Mouse (Mus musculus) kidney, postnatal 10 days (tissue): ENCODE results near the gene Gstm4.
A peak's percentile ranks its signal among the peaks of the same experiment; 100 is the strongest.
"Not testable (repeated sequence)": the region's sequence is repeated elsewhere in the genome, so short reads cannot be mapped to it uniquely, and the experiment has no call there.

Experiments used
- DNase-seq: peaks from one replicate; pipeline ENCODE4 v3.0.0; 2021; ENCODE audit warnings: mixed read lengths

Gene Gstm4

DNA sequence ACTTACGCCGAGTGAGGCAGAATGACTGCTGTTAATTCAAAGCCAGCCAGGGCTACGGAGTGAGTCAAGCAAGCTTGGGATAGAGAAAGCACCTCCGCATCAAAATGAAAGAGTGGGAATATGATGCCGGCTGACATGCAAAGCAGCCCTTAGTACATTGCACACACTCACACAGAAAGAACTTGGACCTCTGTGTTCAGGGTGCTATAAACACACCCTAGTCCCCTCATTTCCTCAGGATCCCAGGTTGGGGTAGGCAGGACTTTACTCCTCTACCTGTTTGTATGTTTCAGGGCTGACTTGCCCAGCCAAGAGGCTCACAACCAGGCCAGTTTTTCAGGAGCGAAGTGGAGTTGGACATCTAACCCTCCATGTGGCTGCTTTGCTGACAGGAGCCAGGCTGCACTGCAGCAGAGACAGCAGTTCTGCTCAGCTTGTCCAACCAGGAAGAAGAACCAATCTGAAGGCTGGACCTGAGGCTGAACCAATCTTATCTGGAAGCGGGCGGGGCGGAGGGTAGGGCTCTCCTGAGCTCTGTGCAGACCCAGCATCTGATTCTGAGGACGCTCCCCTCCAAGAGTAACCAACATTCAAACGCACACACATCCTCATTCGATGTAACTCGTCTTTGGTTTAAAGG lies 24.7 kb upstream of the Gstm4 start:
- peak; percentile 70 for DNase-seq

DNA sequence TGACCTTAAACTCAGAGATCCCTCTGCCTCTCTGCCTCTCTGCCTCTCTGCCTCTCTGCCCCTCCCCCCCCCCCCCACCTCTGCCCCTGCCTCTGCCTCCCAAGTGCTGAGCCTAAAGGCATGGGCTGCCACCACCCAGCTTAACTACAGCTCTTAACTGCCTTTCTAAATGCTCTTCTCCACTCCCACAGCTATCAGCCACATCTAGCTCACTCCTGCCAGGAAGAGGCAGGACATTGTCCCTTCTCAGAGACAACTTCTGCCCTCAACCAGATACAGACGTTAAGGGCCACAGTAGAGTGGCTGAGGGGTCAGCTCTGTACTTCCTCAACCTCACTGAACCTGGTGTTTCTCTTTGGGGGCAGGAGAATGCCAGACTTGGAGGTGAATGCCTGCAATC lies 24.1 kb upstream of the Gstm4 start:
- no peak for DNase-seq

DNA sequence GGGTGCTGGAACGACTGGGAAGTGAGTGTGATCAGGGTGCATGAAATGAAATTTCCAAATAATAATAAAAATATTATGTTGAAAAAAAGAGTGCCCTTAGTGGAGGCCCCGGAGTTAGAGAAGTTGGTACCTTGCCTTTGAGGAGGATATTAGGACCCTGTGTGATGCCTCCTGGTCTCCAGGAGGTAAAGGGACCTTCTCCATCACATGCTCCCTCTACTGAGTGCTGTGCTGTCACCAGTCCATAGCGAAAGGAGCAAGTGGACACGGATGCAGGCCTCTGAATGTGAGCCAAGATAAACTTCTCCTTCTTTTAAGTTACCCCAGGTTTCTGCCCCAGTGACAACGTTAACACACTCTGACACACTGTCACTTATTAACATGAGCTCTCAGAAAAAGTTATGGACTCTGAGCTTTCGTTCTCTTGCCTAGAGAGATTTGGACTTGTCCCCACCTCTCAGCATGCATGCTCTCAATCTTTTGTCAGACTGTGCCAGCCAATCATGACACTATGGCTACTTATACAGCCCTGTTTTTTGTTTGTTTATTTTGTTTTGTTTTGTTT lies 22.8 kb upstream of the Gstm4 start:
- no peak for DNase-seq

DNA sequence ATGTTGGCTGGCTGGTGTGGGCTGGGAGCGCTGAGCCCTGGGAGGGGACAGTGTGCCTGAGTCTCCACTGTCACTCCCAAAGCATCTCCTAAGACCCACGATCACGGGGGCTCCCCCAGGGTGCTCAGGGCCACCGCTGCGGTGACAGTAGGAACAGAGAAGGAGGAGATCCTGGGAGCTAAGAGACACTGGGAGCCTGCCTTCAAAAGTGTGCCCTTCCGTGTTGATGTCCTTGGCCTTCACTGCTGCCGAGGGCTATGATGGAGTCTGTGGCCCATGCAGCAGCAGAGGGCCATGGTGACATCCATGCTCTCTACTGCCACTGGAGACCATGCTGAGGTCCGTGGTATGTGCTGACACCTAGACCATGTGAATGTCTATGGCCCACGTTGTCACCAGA lies 20.9 kb upstream of the Gstm4 start:
- DNase-seq, result no peak

DNA sequence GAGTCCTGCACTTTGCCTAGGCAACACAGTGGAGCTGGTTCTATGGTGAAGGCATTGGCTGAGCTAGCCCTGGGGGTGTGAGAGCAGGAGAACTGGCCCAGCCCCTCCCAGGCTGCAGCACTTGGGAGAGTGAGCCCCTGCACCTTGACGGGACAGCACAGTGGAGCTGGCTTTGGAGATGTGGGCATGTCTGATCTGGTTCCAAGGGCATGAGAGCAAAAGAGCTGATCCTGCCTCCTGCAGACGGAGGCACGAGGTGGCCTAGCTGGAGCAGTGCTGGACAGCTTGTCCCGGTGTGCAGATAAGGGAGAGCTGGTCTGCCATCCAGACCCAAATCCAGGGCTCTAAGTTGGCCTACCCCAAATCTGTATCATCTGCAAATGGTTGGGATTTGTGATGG lies 20.0 kb upstream of the Gstm4 start:
- no peak for DNase-seq

DNA sequence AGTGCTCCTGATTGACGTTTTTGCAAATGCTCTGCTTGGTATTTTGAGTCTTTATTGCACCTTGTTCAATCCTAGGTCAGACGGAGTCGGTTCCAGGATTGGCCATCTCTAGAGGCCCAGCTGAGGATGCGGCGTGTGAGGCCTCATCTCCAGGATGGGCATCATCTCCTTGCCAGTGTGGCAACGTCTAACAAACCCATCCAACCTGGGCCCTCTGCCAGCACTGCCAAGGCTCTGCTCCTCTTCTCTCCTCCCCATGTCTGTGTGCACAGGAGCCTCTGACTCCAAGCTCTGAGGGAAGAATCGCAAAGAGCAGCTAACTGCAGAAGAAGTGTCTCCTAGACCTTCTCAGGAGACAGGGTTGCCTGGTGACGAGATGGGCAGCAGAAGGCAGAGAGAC lies 18.0 kb upstream of the Gstm4 start:
- no peak for DNase-seq

DNA sequence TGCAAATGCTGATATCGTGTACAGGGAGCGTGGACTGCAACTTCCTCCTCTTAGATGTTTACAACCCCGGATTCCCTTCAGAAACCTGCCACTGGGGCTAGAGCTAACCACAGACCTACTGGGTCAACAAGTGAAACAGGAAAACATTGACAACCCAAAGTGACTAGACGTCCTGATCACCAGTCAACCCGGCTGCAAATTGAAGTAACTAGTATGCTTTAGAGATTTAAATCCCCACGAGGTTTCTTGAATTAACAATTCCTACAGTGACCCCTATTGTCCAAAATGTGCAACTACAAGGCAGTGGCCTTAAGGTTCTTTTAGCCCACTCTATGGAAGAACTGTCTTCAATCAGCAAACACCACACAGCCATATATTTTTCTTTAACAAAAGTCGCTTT lies 16.7 kb upstream of the Gstm4 start:
- peak; percentile 73 for DNase-seq

DNA sequence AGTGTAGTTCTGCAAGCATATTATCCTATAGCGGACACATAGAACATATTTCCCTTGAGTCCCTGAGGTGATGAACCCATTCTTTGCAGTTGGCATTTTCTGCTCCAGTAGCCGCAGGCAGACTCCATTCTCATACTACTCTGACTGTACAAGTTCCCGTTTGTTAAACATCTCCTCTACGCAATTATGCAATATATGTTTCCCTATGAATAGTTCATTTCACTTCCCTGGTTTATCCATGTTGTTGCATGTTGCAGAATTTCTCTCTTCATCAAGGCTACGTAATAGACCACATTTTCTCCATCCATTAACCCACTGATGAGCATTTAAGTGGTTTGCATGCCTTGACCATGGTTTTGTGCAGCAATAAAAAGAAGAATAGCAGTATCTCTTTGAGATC lies 5.8 kb upstream of the Gstm4 start:
- no peak for DNase-seq

DNA sequence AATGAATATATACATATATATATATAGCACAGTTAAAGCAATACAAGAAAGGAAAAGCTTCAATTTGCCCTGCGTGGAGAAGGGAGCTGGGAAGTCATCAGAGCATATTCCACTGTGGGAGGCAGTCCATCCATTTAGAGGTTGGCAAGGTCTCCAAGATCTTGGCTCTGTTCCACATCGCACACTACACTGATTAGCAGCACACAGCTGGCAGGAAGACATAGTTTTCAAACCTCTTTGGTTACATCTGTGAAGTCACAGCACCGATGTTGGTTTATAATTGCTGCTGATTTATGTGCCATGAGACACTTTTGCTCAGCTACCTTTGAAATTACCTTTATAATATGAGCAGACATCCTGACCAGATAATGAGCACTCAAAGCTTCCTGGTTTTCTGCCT lies 3.6 kb upstream of the Gstm4 start:
- DNase-seq, result no peak

DNA sequence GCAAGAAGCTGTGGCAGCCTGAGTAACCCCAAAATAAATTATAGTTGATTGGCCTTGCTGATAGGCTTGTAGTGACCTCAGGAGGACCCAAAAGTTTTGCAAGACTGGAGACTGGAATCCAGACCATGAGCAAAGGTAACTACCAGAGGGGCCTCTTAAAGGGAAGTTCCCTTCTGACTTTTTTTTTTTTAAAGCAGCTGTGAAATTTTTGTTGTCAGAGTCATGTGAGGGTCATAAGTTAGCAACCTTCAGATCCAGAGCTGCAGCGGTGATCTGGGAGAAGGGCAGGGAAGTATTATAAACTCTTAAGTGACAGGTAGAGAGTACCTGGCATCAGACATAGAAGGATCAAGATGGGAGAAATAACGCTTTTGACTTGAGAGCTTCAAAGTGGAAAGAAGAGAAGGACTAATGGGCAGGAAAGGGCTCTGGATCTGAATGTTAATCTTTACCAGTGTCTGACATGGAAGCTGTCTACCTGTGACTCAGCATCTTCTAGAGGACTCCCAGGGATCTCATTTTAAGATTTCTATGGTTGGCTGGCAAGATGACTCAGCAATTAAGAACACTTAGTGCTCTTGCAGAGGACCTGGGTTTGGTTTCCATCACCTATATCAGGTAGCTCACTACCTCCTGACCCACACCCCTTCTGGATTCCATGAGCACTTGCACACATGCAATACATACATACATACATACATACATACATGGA lies 2.4 kb upstream of the Gstm4 start:
- DNase-seq, result no peak

DNA sequence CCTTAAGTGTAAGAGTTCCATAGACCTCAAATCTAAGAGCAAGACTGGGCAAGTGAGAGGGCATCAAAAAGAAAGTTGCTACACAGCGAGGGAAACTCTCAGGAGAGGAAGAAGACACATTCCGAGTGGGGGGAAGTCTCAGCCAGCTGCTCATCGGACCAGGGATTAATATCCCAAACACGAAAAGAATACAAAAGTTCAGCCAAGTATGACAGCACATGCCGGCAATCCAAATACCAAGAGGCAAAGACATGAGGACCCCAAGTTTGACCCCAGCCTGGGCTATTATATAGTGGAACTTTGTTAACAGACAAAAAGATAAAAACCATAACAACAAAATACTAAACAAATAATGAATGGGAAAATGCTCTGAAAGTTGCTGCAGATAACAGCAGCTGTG lies 11.5 kb downstream of the Gstm4 start:
- peak; percentile 53 for DNase-seq

DNA sequence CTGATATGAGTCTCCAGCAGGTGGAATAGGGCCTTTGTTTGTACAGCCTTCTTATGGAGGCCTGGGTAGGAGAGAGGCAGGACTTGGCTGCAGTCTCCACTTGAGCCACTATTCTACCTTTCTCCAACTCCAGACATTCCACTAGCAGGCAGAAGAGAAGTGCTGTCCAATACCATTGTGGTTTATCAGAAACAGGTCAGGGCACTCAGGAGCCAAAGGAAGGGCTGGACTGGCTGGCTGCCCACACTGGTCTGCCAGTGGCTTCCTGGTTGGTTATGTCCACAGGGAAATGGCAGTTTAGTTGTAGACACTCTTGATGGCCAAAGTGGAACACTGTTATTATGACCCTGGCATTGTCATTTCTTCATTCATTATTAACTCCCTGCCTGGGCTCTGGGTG lies 12.6 kb downstream of the Gstm4 start:
- peak; percentile 34 for DNase-seq

DNA sequence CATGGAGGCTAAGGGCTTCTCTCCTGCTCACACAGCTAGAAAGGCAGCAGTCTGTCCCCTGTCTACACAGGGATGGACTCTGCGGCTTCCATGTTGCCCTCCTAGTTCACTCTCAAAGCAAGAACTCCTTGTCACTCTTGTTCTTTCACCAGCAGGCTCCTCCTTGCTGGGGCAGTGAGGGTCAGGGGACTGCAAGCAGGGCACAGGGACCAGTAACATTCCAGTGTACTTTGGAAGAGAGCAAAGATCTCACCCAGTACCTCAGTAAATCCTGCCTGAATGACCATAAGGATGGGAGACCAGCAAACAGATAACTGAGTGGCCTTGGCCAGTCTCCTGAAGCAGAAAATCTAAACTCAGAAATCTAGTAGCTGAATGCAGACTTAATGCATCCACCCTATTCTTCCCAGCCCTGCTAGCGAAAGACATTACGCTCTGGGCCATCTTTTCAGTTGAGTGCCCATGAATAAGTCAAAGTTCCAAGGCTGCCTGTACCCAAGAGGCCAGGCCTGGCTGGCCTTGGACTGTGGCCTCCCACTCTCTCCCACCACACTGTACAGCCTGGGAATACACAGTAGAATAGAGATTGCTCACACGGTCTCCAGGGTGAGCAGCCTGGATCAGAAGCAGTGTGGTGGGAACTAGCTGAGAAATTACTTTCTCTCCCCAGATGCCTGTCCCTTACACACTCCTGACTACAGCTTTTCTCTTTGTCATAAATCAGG lies 15.9 kb downstream of the Gstm4 start:
- no peak for DNase-seq

DNA sequence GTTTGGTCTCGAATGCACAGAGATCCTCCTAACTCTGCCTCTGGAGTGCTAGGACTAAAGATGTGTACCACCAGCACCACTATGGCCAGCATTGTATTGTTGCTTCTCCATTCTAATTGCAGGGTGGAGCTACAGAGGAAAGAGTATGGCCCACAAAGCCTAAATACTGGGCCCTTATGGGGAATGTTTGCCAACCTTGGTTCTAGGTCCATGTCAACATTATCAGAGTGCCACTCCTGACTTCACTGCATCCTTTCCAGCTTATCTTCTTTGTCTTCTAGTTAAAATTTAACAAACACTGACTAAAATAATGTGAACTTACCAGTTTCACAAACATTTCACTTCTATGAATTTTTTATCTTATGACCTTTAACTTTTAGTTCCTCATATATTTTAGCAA lies 18.1 kb downstream of the Gstm4 start:
- DNase-seq, result no peak

DNA sequence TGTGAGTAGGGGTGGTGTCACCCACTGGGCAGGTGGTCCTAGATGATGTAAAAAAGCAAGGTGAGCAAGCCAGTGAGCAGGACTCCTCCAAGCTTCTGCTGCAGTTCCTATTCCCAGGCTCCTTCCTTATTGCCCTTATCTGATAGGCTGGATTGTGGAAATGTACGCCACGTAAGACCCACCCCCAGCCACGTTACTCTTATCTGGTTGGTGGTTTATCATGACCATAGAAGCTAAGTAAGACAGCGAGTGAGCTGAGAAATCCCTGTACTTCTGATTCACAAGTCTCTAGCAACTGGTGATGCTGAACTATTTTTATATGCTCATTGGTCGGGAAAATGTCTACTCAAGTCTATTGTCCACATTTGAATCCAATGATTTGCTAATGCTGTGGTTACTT lies 18.6 kb downstream of the Gstm4 start:
- DNase-seq, result no peak

DNA sequence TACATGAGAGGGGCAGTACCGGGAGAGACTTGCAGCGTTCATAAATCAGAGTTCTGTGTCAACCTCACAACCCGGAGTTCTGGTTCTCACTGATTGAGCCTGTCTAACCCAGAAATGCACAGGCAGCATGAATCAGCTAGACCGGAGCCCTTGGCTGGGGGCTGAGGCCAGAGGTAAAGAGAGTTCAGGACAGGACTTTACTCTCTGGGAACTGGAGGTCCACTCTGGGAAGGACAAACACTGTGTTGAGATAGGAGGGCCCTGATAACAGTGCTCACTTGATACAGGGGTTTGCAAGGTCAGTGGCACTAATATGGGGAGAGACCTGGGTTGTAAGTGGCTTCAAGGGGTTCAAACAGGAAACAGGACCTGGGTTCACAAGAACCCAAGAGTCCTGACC lies 19.4 kb downstream of the Gstm4 start:
- DNase-seq, result no peak

DNA sequence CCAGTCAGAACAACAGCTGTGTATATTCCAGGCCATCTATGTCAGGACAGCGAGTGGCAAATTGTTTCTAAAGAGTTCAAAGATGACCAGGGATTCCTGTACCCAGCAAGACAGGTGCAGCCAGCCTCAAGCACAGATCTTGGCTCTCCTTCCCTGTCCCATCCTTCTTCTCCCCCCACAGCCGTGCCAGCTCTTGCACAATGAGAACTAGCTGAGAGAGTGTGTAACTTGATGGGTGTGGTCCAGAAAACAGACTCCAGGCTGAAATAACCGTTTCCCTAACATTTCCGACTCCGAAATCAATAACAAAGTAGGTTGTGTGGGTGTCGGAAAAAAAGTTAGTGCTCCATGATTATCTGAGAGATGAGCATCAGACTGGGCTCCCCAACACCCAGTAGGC lies 22.0 kb downstream of the Gstm4 start:
- DNase-seq, result no peak

DNA sequence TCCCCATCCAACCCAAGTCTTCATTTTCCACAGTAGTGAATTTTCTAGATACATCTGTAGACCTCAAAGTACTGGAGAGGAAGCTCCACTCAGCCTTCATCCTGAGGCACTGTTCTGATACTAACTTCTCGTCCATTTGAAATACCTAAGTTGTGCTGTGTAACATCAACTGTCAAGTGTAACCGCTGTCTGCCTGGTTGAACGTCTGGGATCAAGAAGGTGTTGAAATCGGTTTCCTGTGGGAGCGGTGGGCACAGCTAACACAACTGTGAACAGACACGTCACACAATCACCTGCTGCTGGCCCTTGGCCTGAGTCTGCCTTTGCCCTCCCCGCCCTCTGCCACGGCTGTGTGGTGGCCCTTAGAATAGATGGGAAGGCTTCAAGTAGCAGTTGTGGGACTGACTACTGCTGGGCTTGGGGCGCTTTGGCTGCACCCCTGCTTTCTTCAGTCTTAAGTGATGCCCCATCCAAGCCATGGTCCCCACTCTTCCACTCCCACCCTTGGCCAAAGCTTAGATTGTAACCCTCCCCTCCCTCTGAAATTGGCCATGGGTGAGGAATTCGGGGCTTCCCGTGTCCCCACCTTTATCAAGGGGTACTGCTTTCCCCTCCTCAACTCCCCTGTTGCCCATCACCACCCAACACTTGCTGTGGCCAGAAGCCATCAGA lies 24.2 kb downstream of the Gstm4 start:
- not testable (repeated sequence) for DNase-seq

DNA sequence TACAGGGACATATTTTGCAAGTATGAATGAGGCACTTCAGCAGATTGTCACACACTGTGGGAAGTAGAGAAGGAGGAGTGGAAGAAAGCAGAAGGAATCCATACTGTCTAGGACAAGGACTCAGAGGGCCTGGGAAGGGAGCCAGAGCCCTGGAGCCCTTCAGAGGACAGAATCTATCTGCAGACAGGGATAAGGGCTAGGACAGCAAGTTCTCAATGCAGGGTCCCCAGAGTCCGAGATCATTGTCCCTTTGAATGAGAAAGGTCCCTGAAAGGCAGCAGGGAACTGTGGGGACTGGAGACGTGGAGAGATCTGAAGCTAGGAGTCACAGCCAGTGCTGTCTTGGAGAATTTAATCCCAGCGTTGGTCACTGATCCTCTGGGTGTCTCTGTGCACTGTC lies 25.5 kb downstream of the Gstm4 start:
- not testable (repeated sequence) for DNase-seq

DNA sequence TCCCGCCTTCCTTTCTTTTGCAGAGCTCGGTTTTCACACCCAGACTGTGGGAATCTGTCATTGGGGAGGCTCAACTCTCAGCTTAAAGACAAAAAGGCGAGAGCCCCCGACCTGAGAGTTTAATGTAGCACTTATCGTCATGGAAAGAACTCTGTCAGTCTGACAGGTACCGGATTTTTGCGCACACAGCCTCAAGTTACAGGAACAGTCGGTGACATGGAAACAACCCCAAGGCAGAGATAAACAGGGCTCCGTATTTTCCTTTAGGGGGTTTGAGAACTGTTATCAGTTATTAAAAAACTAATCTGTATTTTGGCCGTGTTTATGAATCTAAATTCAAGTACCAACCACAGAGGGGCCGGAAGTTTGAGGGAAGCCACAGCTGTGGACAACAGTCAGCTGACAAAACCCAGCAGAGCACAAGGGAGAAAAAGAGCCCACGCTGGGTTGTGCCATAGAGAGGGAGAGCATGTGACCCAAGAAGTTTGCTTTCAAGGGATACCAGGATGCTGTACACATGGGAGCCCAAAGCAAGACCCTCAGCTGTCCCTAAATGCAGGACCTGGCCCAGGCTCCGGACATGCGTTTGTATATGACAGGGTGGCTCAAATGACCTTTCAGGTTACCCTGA lies 26.4 kb downstream of the Gstm4 start:
- DNase-seq, result peak; percentile 54

DNA sequence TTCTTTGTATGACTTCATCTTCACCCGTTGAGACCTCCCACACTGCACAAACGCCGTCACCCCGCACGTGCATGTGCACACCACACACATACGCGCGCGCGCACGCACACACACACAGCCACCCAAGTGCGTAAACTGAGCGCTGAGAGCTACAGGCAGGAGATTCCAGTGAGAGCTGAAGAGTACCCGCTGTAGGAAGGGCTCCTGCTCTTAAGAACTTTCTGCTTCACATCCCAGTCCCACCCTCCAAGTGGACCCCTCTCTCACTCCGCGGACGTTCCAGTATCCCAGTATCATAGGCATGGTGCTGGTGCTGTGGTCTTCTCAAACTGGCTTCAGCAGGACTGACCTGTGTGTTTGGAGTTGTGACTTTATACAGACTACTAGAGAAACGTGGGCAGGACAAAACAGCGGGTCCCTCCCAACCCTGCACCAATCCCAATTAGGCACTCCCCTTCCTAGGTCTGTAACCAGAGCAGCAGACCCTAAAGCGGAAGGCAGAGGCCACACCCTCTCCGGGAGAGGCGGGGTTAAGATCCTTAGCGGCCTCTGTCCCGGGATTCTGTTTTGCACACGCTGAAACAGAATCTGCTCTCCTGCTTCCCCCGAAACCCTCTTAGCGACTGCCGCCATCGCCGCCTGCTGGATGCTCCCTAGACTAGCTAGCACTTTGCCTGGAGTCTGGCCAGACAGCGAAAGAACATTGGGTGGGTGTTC lies 27.1 kb downstream of the Gstm4 start, which contains the start of gene Gstm1:
TSS of gene Gstm1 (minus strand) at position 501 of the 717 bp plus-strand sequence.
- peak; percentile 97 for DNase-seq

DNA sequence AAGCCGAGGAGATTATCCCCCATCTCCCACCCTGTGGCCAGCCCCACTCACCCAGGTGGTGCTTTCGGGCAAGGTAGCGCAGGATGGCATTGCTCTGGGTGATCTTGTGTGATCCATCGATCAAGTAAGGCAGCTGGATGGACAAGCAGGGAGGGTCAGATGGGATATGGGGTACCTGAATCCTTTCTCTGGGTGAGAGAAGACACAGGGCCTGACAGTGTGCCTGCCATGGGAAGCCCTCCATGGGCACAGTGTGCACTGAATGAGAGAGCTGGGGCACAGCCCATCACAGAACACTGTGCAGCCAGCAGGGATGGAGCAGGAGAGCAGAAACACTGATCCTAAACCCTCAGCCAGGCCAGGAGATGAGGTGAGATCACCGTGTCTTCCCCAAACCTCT lies 28.2 kb downstream of the Gstm4 start:
- DNase-seq, result not testable (repeated sequence)
